Mouse (Mus musculus) stomach, postnatal 0 days (tissue): Measurements from ENCODE around the gene Trub1. TPM values are rescaled to one million over a fixed set of nuclear protein-coding genes. Genes with fewer than 3 reads are reported as not detected.

Experiments
- ATAC-seq: fragments of 200-750 bp; cut with Nextera tagmentation; 2 replicates; pipeline ENCODE4 v1.8.0; 2017; ENCODE audit not compliant: low FRiP score, low TSS enrichment
- DNase-seq: peaks from one replicate; pipeline ENCODE4 v3.0.0-alpha.2; 2016; ENCODE audit warnings: low spot score
- H3K27ac ChIP-seq: fragments of 300-500 bp; sonication (generic); replicated peaks from 2 replicates; pipeline ENCODE4 v1.5.1; 2014; ENCODE audit warnings: mild to moderate bottlenecking, control low read depth
- H3K27me3 ChIP-seq: fragments of 300-500 bp; sonication (generic); 2 replicates; pipeline ENCODE4 v1.6.1; 2014; ENCODE audit warnings: low read length; ENCODE audit not compliant: control insufficient read depth, insufficient read depth
- H3K36me3 ChIP-seq: fragments of 300-500 bp; sonication (generic); 2 replicates; pipeline ENCODE4 v1.6.1; 2014; ENCODE audit warnings: low read length, mixed read lengths; ENCODE audit not compliant: control insufficient read depth, insufficient read depth
- H3K4me1 ChIP-seq: fragments of 300-500 bp; sonication (generic); replicated peaks from 2 replicates; pipeline ENCODE4 v1.6.1; 2014; ENCODE audit warnings: antibody characterized with exemption; ENCODE audit not compliant: control insufficient read depth, insufficient read depth
- H3K4me2 ChIP-seq: fragments of 300-500 bp; sonication (generic); replicated peaks from 2 replicates; pipeline ENCODE4 v1.6.1; 2014; ENCODE audit warnings: low read depth, mild to moderate bottlenecking, control low read depth, moderate library complexity
- H3K4me3 ChIP-seq: fragments of 300-500 bp; sonication (generic); 2 replicates; pipeline ENCODE4 v1.5.1; 2014; ENCODE audit warnings: low read depth, low read length, control low read depth
- H3K9ac ChIP-seq: fragments of 300-500 bp; sonication (generic); 2 replicates; pipeline ENCODE4 v1.6.1; 2014; ENCODE audit warnings: mild to moderate bottlenecking, low read length, control low read depth, mixed read lengths
- H3K9me3 ChIP-seq: fragments of 300-500 bp; sonication (generic); 2 replicates; pipeline ENCODE4 v1.6.1; 2016; ENCODE audit warnings: low read length; ENCODE audit not compliant: control insufficient read depth
- CTCF ChIP-seq: IDR thresholded peaks from 2 replicates; pipeline ENCODE4 v1.5.1; 2016; ENCODE audit warnings: antibody characterized with exemption, low read depth, mild to moderate bottlenecking, moderate library complexity
- EP300 ChIP-seq: optimal IDR thresholded peaks from 2 replicates; pipeline ENCODE3; 2016; ENCODE audit warnings: antibody characterized with exemption
- WGBS: fragments of 180-500 bp; shearing (Covaris S2); extraction: QIAGEN DNeasy Blood & Tissue Kit; methylation state at CpG from one replicate; pipeline ENCODE4 v1.1.7; 2014; 5-methylcytosine and 5-hydroxymethylcytosine counted together
- polyA plus RNA-seq: library from polyadenylated mRNA; unstranded; fragments of >200 nt; fragmentation: Nextera tagmentation; extraction: Ambion mirVana; gene quantifications from 2 replicates; pipeline ENCODE4 v1.2.1, GENCODE M21; 2015

The Trub1 gene
- polyA plus RNA-seq, 1 experiment from 2014 or later = 15.1 TPM

GRCm38 (mm10) chr19:57536512-57536911, 83.8 kb downstream of the Trub1 start:
- no peaks in the 10 kb centered on the region for H3K4me1 ChIP-seq
- no peak overlapping the region for H3K4me3 ChIP-seq
- WGBS = 51% methylated on average over 5 of the region's 5 CpGs
- H3K9ac ChIP-seq = no peak overlapping the region
- H3K9me3 ChIP-seq = no peaks in the 10 kb centered on the region
- no peak overlapping the region for H3K4me2 ChIP-seq
- TF ChIP-seq CTCF (no peak), EP300 (no peak)
- H3K27ac ChIP-seq = no peak overlapping the region
- no peaks in the 10 kb centered on the region for H3K36me3 ChIP-seq
- DNase-seq = no peak
- H3K27me3 ChIP-seq = no peaks in the 10 kb centered on the region
- no peak for ATAC-seq

DNA sequence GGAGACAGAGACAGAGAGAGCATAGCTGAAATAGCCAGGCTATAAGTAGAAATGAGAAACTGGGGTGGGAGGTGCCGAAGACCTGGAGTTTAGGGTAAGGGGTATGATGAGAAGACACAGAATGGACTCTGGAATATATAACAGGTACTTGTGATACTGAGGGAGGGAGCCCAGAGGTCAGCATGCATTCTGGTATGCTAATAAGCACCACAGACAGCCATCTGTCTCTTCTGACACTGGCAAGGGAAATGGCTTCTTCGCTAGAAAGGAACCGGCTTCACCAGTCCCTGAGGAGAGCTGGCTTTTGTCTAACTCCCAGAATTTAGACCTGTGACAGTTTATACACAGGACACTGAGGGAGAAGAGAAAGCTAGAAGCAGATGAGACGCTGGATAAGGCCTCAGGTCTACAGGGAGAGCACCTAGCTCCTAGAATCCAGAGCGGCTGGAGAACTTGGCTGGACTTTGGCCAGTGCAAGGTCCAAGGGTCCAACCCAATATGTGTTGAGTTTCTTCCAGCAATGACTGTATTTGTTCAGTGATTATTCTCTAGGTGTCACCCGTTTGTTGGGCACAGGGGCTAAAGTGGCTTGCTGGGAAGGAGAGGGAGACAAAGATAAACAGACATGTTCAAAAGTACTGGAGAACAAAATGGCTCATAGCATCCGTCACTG, 84.9 kb downstream of the Trub1 start:
- peak overlapping the region; percentile 49; the same call in 1 of the 2 replicates for H3K27ac ChIP-seq

DNA sequence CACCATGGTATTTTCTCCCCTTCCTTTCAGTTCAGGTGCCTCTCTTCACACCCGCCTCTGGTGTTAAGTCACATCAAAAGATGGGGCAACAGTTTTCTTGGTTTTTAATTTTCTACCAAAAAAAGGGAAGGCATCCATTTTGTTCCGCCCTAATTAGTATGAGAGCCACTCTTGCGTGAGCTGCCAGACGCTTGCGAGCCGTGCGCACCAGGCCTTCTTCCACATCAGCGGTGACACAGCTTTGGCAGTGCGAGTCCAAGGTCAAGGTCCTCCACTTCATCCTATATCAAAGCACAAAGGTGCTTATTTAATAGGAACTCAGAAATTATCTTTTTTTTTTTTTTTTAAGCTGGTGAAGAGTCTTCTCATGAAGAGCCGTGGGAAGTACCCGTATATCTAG, 87.4 kb downstream of the Trub1 start:
- no peaks in the 10 kb centered on the region for H3K4me1 ChIP-seq
- TF ChIP-seq EP300 (no peak), CTCF (no peak)
- ATAC-seq (no peak), DNase-seq (no peak)
- H3K36me3 ChIP-seq = no peaks in the 10 kb centered on the region
- WGBS = 97% methylated on average over 11 of the region's 11 CpGs
- no peak overlapping the region for H3K4me3 ChIP-seq
- H3K27ac ChIP-seq = no peak overlapping the region
- H3K27me3 ChIP-seq = no peaks in the 10 kb centered on the region
- H3K9ac ChIP-seq = no peak overlapping the region
- H3K4me2 ChIP-seq = no peak overlapping the region
- H3K9me3 ChIP-seq = no peaks in the 10 kb centered on the region

More for the DNA sequence above, 84.9 kb downstream of the Trub1 start:
- no peak overlapping the region for H3K4me3 ChIP-seq
- peak; percentile 83 for DNase-seq
- H3K4me1 ChIP-seq = no peaks in the 10 kb centered on the region
- no peak overlapping the region for H3K9ac ChIP-seq
- H3K4me2 ChIP-seq = no peak overlapping the region
- no peak for TF ChIP-seq EP300
- no peak for TF ChIP-seq CTCF
- 57% methylated on average over 7 of the region's 7 CpGs for WGBS
- ATAC-seq = peak; percentile 88
- no peaks in the 10 kb centered on the region for H3K36me3 ChIP-seq
- H3K27me3 ChIP-seq = no peaks in the 10 kb centered on the region
- H3K9me3 ChIP-seq = no peaks in the 10 kb centered on the region

Other genes with a start within 250 kb of the Trub1 start
- 61.8 and 62.0 TPM in 2 replicates for gene Ablim1, start 138.0 kb upstream of the Trub1 start, polyA plus RNA-seq
- gene Fam160b1, start 92.2 kb upstream of the Trub1 start, polyA plus RNA-seq = 7.6 and 8.3 TPM in 2 replicates
- gene Atrnl1, start 158.1 kb downstream of the Trub1 start, polyA plus RNA-seq = 3.9 and 4.2 TPM in 2 replicates